Mouse (Mus musculus): Measurements from ENCODE around the gene Ppp1r32.

The Ppp1r32 gene

GRCm38 (mm10) chr19:10425484-10426270 is 57.1 kb downstream of the Ppp1r32 start:
- DNase-seq (ENCODE audit: low read depth, low spot score), result no peak

DNA sequence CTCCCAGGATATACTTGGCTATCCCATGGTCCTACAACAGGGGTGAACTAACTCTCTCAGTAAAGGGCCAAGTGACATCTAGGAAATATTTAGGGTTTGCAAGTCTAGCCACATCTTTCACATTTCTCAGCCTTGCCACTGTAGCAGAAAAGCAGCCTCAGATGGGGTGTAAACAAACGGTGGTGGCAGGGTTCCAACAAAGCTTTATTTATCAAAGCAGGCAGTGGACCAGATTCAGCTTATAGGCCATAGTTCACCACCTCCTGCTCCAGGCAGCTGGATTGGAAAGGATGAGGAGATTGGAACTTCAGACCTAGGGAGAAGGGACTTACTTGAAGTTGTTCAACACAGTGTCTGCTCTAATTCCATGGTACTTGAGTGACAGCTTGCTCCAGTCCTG is 58.0 kb downstream of the Ppp1r32 start:
- DNase-seq (ENCODE audit: low read depth, low spot score), result no peak
